Mouse (Mus musculus) forebrain, embryonic 16.5 days (tissue): Measurements from ENCODE around the gene Fez2. TPM values are rescaled to one million over a fixed set of nuclear protein-coding genes. Genes with fewer than 3 reads are reported as not detected.

ENCODE experiments used
- ATAC-seq: fragments of 200-750 bp; cut with Nextera tagmentation; 2 replicates; pipeline ENCODE4 v1.8.0; 2017; ENCODE audit warnings: mild to moderate bottlenecking, moderate library complexity
- H3K27ac ChIP-seq: fragments of 300-500 bp; sonication (generic); 2 replicates; pipeline ENCODE4 v1.5.1; 2014; ENCODE audit warnings: low read length, control low read depth
- H3K27me3 ChIP-seq: fragments of 300-500 bp; sonication (generic); replicated peaks from 2 replicates; pipeline ENCODE4 v1.6.1; 2014; ENCODE audit warnings: low read length; ENCODE audit not compliant: control insufficient read depth, insufficient read depth
- H3K36me3 ChIP-seq: fragments of 300-500 bp; sonication (generic); 2 replicates; pipeline ENCODE4 v1.6.1; 2014; ENCODE audit not compliant: control insufficient read depth, insufficient read depth
- H3K4me1 ChIP-seq: fragments of 300-500 bp; sonication (generic); replicated peaks from 2 replicates; pipeline ENCODE4 v1.6.1; 2014; ENCODE audit warnings: low read length; ENCODE audit not compliant: control insufficient read depth, insufficient read depth
- H3K4me2 ChIP-seq: fragments of 300-500 bp; sonication (generic); 2 replicates; pipeline ENCODE4 v1.6.1; 2014; ENCODE audit warnings: mild to moderate bottlenecking, low read length, control low read depth
- H3K4me3 ChIP-seq: fragments of 300-500 bp; sonication (generic); replicated peaks from 2 replicates; pipeline ENCODE4 v1.5.1; 2014; ENCODE audit warnings: mild to moderate bottlenecking, low read length, control low read depth
- H3K9ac ChIP-seq: fragments of 300-500 bp; sonication (generic); replicated peaks from 2 replicates; pipeline ENCODE4 v1.6.1; 2014; ENCODE audit warnings: low read depth, low read length, control low read depth
- H3K9me3 ChIP-seq: fragments of 300-500 bp; sonication (generic); 2 replicates; pipeline ENCODE4 v1.6.1; 2016; ENCODE audit warnings: low read length; ENCODE audit not compliant: control insufficient read depth
- WGBS: fragments of 180-500 bp; shearing (Covaris S2); extraction: QIAGEN DNeasy Blood & Tissue Kit; methylation state at CpG from one replicate; pipeline ENCODE4 v1.1.7; 2014; 5-methylcytosine and 5-hydroxymethylcytosine counted together
- polyA plus RNA-seq: library from polyadenylated mRNA; unstranded; fragments of >200 nt; fragmentation: Nextera tagmentation; extraction: Ambion mirVana; gene quantifications from 2 replicates; pipeline ENCODE4 v1.2.1, GENCODE M21; 2015

The Fez2 gene
- polyA plus RNA-seq, 1 experiment from 2014 or later = 40.2 TPM

- H3K9ac ChIP-seq = no peak overlapping the region
- no peak overlapping the region for H3K4me2 ChIP-seq
- peaks cover 2% of the 10 kb centered on the region for H3K36me3 ChIP-seq
- no peaks in the 10 kb centered on the region for H3K9me3 ChIP-seq
- H3K27me3 ChIP-seq = no peaks in the 10 kb centered on the region
- no peaks in the 10 kb centered on the region for H3K4me1 ChIP-seq
- ATAC-seq = no peak
- WGBS = 92% methylated on average over 8 of the region's 8 CpGs
- H3K4me3 ChIP-seq = no peak overlapping the region
- no peak overlapping the region for H3K27ac ChIP-seq
These were observed 38.7 kb downstream of the Fez2 start for GRCm38 (mm10) chr17:78379079-78379729.

GRCm38 (mm10) chr17:78376587-78376986 is 41.4 kb downstream of the Fez2 start:
- Histone ChIP-seq H3K27ac (no peak overlapping the region), H3K27me3 (no peaks in the 10 kb centered on the region), H3K9ac (no peak overlapping the region), H3K4me1 (no peaks in the 10 kb centered on the region), H3K4me3 (no peak overlapping the region), H3K36me3 (peaks cover 2% of the 10 kb centered on the region), H3K9me3 (no peaks in the 10 kb centered on the region), H3K4me2 (no peak overlapping the region)
- WGBS = 74% methylated on average over 8 of the region's 8 CpGs
- ATAC-seq = 0 out of 2 replicates have a peak, but pooled peaks have one; percentile 20

GRCm38 (mm10) chr17:78374756-78375155 is 43.2 kb downstream of the Fez2 start:
- no peak for ATAC-seq
- WGBS = 72% methylated on average over 10 of the region's 10 CpGs
- no peak overlapping the region for H3K4me2 ChIP-seq

GRCm38 (mm10) chr17:78373849-78374248 is 44.1 kb downstream of the Fez2 start:
- no peak overlapping the region for H3K4me2 ChIP-seq
- ATAC-seq = no peak
- H3K9ac ChIP-seq = no peak overlapping the region
- no peak overlapping the region for H3K4me3 ChIP-seq
- peaks cover 9% of the 10 kb centered on the region for H3K36me3 ChIP-seq
- WGBS = 93% methylated on average over 8 of the region's 8 CpGs
- H3K9me3 ChIP-seq = no peaks in the 10 kb centered on the region
- H3K4me1 ChIP-seq = no peaks in the 10 kb centered on the region
- H3K27ac ChIP-seq = no peak overlapping the region
- no peaks in the 10 kb centered on the region for H3K27me3 ChIP-seq

More at GRCm38 (mm10) chr17:78374756-78375155, 43.2 kb downstream of the Fez2 start:
- no peak overlapping the region for H3K27ac ChIP-seq
- no peak overlapping the region for H3K4me3 ChIP-seq
- no peak overlapping the region for H3K9ac ChIP-seq
- H3K36me3 ChIP-seq = peaks cover 4% of the 10 kb centered on the region
- no peaks in the 10 kb centered on the region for H3K27me3 ChIP-seq
- H3K9me3 ChIP-seq = no peaks in the 10 kb centered on the region
- no peaks in the 10 kb centered on the region for H3K4me1 ChIP-seq

- H3K27ac ChIP-seq = no peak overlapping the region
- H3K4me3 ChIP-seq = no peak overlapping the region
- ATAC-seq = no peak
- H3K4me2 ChIP-seq = no peak overlapping the region
- no peaks in the 10 kb centered on the region for H3K4me1 ChIP-seq
- H3K27me3 ChIP-seq = no peaks in the 10 kb centered on the region
- H3K9me3 ChIP-seq = no peaks in the 10 kb centered on the region
- 95% methylated on average over 6 of the region's 6 CpGs for WGBS
- H3K36me3 ChIP-seq = peaks cover 9% of the 10 kb centered on the region
- H3K9ac ChIP-seq = no peak overlapping the region
These were observed 44.8 kb downstream of the Fez2 start for GRCm38 (mm10) chr17:78373174-78373573.

GRCm38 (mm10) chr17:78370445-78370844 is 47.5 kb downstream of the Fez2 start:
- ATAC-seq = no peak
- 96% methylated on average over 1 of the region's 1 CpGs for WGBS
- Histone ChIP-seq H3K27me3 (no peaks in the 10 kb centered on the region), H3K9ac (no peak overlapping the region), H3K27ac (no peak overlapping the region), H3K9me3 (no peaks in the 10 kb centered on the region), H3K4me3 (no peak overlapping the region), H3K36me3 (peaks cover 7% of the 10 kb centered on the region), H3K4me2 (no peak overlapping the region), H3K4me1 (no peaks in the 10 kb centered on the region)

- H3K4me3 ChIP-seq = no peak overlapping the region
- ATAC-seq = peak; percentile 77
- H3K27me3 ChIP-seq = no peaks in the 10 kb centered on the region
- no peak overlapping the region for H3K4me2 ChIP-seq
- H3K27ac ChIP-seq = no peak overlapping the region
- H3K9ac ChIP-seq = no peak overlapping the region
- H3K36me3 ChIP-seq = peaks cover 7% of the 10 kb centered on the region
- WGBS = 52% methylated on average over 8 of the region's 8 CpGs
- H3K9me3 ChIP-seq = no peaks in the 10 kb centered on the region
- no peaks in the 10 kb centered on the region for H3K4me1 ChIP-seq
These were observed 49.5 kb downstream of the Fez2 start for GRCm38 (mm10) chr17:78368481-78368880.

GRCm38 (mm10) chr17:78366070-78366469 is 51.9 kb downstream of the Fez2 start:
- Histone ChIP-seq H3K27me3 (no peaks in the 10 kb centered on the region), H3K9me3 (no peaks in the 10 kb centered on the region), H3K27ac (no peak overlapping the region), H3K9ac (no peak overlapping the region), H3K4me1 (no peaks in the 10 kb centered on the region), H3K4me3 (no peak overlapping the region), H3K4me2 (no peak overlapping the region), H3K36me3 (peaks cover 7% of the 10 kb centered on the region)
- no peak for ATAC-seq
- 89% methylated on average over 7 of the region's 7 CpGs for WGBS

GRCm38 (mm10) chr17:78364555-78365302 is 53.2 kb downstream of the Fez2 start:
- no peaks in the 10 kb centered on the region for H3K9me3 ChIP-seq
- WGBS = 88% methylated on average over 23 of the region's 23 CpGs
- no peaks in the 10 kb centered on the region for H3K27me3 ChIP-seq
- H3K27ac ChIP-seq = no peak overlapping the region
- peaks cover 5% of the 10 kb centered on the region for H3K36me3 ChIP-seq
- H3K9ac ChIP-seq = no peak overlapping the region
- H3K4me2 ChIP-seq = no peak overlapping the region
- no peaks in the 10 kb centered on the region for H3K4me1 ChIP-seq
- no peak overlapping the region for H3K4me3 ChIP-seq
- no peak for ATAC-seq
